Mouse (Mus musculus) left cerebral cortex, adult 2 months (tissue): Measurements from ENCODE around the gene Dlat. TPM values are rescaled to one million over a fixed set of nuclear protein-coding genes. Genes with fewer than 3 reads are reported as not detected.
"Not testable (repeated sequence)": the region's sequence is repeated elsewhere in the genome, so short reads cannot be mapped to it uniquely, and the experiment has no call there.

Experiments used
- DNase-seq, 2 experiments: peaks; one replicate each; pipeline ENCODE4 v3.0.0; 2021 to 2022; ENCODE audit warnings: low spot score in 2 of 2, mixed read lengths in 1 of 2; ENCODE audit errors: extremely low spot score in 1 of 2
- H3K27ac ChIP-seq: fragments of 200-600 bp; 2 replicates; pipeline ENCODE4 v1.8.1; 2022
- H3K4me3 ChIP-seq: fragments of 200-600 bp; 2 replicates; pipeline ENCODE4 v1.8.1; 2022
- CTCF ChIP-seq: fragments of 200-600 bp; IDR thresholded peaks from 2 replicates; pipeline ENCODE4 v1.8.1; 2022; ENCODE audit warnings: antibody characterized with exemption, mild to moderate bottlenecking, moderate library complexity
- intact Hi-C: fragments of 180-260 bp; cut with DNase I; formaldehyde crosslinking; loops from one replicate; pipeline ENCODE4 v1.15.1; 2025
- total RNA-seq, 2 experiments: library from RNA; stranded (reverse); gene quantifications; 2 replicates each; pipeline ENCODE4 v1.2.3; 2021

Dlat gene
- total RNA-seq, 2 experiments from 2014 or later = 110 to 119 TPM

DNA sequence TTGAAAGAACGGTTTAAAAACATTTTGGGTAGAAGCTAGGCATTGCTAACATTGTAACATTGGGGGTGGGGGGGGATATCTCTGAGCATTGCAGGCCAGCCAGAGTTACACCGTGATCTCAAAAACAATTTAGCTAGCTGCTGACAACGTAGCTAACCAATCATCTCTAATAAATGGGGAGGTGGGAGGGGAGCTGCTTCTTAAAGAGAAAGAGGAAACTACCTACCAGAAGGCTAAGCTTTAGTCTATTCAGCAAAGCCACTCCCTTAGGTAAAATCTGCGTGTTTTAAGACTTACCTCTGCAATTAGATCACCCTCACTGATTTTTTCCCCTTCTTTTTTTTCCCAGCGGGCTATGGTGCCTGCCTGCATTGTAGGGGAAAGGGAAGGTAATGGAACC is 1.2 kb downstream of the Dlat start:
- intact Hi-C loops = loop anchor here (5.0 to 10.0 kb wide), 2 partner anchors 109 to 214 kb away; partner anchors contain the start of gene Fdxacb1
- Histone ChIP-seq H3K27ac (no peak overlapping the region; the same call in 1 of the 2 replicates), H3K4me3 (peak overlapping the region; percentile 92)
- no peak for DNase-seq
- no peak for TF ChIP-seq CTCF

DNA sequence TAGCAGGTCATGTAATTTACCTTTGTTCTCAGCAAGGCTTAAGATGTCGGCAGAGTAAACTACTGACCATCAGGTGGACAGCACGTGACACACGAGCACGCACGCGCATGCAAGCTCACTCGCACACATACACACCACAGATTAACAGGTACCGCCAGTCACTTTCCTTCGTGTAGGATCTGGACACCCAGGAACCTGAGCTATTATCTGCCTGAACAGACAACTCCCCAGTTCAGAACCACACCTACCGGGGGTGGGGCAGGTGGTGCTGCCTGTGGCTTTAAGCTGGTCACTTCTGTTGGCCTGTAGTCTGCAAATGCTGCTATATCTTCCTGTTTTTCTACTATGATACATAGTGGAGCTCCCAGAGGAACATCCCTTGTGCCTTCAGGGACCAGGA is 9.1 kb downstream of the Dlat start:
- no peak for TF ChIP-seq CTCF
- no peak for DNase-seq
- Histone ChIP-seq H3K27ac (no peak overlapping the region), H3K4me3 (no peak overlapping the region)
- intact Hi-C loops = loop anchor here (10.0 kb wide), 1 partner anchor 206 kb away; no protein-coding TSS in a partner anchor

DNA sequence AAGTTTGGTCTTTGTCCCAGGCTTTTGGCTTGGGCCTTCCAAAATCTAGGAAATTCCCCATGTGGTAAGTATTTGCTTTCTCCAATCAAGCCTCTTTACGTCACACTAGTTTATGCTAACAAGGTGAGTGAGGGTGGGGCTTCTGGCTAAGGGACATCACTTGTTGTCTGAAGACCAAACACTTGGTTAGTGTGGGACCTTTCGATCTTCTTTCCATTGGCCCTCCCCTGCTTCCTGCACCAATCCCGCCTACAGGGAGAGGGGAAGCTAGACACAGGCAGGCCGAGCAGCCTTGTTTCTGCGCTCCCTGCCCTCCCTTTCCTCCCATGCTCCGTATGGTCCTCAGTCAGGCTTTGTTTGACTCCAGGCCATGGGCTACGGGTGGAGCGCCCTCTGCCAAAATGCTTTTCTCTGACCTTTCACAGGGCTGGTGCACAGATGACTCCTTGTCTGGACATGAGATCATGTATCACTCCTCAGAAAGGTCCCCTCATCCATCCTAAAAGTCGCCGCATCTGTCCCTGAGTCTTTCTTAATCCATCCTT is 12.7 kb downstream of the Dlat start:
- Histone ChIP-seq H3K27ac (no peak overlapping the region), H3K4me3 (no peak overlapping the region)
- intact Hi-C loops = no loop called here
- no peak for TF ChIP-seq CTCF
- no peak for DNase-seq

DNA sequence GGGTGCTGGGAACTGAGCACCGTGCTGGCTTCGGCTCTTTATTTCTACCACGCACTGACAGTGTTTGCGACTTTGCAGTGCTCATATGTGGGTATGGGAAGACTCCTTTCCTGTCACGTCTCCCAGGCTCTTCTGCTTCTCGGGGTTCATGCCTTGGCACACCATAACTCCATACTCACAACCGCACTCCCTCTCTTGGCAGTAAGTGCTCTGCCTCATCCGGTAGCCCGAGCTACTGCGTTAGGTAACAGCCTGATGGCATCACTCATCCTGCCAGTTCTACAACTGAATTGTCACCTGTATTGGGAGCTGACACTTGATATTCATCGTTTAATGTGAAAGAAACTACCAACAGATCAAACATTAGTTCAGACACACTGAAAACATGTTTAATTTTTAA is 25.3 kb downstream of the Dlat start:
- TF ChIP-seq CTCF = no peak
- Histone ChIP-seq H3K27ac (no peak overlapping the region), H3K4me3 (no peak overlapping the region)
- intact Hi-C loops = no loop called here
- DNase-seq = no peak

DNA sequence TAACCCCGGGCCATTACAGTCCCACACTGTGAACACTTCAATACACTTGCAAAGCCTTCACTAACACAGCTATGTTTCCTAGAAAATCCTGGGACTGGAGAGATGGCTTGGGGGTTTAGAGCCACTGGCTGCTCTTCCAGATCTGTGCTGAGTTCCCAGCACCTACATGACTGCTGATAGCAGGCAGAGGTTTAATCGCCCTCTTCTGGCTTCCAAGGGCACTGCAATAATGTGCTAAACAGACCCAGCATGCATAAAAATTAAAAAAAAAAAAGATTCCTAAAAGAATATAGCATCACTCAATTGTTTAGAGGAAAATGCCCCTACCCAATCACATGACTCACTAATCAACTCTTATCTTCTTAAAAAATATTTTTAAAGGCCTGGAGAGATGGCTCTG is 26.5 kb downstream of the Dlat start:
- TF ChIP-seq CTCF = peak; percentile 33
- H3K4me3 ChIP-seq = no peak overlapping the region
- intact Hi-C loops = no loop called here
- DNase-seq = no peak
- no peak overlapping the region for H3K27ac ChIP-seq

DNA sequence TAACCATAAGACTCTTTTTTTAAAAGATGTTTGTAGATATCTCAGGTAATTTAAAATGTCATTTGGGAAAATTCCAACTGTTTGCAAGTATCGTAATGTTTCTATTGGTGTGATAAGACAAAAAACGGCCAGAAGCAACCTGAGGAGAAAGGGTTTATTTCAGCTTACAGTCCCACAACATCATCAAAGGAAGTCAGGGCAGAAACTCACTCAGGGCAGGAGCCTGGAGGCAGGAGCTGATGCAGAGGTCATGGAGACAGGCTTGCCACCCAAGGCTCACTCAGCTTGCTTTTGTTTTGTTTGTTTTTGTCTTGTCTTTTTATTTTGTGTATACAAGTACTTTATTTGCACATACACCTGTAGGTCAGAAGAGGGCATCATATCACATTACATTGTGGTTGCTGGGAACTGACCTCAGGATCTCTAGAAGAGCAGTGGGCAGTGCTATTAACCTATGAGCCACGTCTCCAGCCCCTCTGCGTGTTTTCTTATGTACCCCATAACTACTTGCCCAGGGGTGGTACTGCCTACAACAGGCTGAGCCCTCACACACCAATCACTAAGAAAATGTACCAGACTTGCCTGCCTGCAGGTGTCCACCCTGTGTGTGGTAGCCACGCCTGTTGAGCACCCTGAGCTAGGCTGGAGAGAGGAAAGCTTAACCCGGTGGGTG is 27.4 kb downstream of the Dlat start:
- H3K27ac ChIP-seq = no peak overlapping the region
- intact Hi-C loops = no loop called here
- no peak for DNase-seq
- TF ChIP-seq CTCF = no peak
- H3K4me3 ChIP-seq = no peak overlapping the region

DNA sequence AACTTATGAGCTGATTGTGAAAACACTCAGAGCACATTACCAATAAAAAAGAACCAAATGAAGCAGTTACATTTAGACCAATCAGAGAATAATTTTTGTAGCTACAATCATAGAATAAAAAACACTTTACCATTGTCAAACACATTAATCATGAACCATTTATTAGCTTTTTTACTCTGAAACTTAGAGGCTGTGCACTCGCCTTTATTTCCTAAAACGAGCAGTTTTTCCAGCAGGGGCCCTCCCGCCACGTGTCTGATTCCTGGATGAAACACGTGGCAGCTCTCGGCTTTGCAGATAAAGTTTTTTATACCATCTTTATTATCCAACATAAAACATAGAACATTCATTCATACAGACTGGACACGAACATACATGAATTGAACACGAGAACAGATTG is 28.7 kb downstream of the Dlat start:
- H3K4me3 ChIP-seq, H3K27ac ChIP-seq, intact Hi-C loops, DNase-seq: not testable (repeated sequence)

DNA sequence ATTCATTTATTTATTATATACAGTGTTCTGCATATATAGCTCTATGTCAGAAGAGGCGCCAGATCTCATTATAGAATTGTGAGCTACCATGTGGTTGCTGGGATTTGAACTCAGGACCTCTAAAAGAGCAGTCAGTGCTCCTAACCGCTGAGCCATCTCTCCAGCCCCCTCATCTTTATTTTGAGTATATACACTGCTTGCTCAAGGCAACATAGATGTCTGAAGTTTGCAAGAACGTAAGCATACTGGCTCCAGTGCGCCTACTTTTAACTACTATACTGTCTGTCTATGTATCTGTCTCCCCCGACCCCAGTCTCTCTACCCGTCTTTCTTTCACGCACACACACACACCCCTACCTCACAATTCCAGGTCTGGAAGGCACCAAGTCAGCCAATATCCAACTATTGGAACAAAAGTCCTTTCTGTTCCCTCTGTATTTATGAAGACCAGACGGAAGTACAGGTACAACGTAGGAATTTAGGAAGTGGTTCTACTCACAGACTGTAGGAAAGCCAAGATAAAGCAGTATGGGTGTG is 41.7 kb downstream of the Dlat start:
- no peak for DNase-seq
- Histone ChIP-seq H3K4me3 (peak overlapping the region; percentile 71), H3K27ac (peak overlapping the region; percentile 99)
- no peak for TF ChIP-seq CTCF
- intact Hi-C loops = loop anchor here (5.0 kb wide), 1 partner anchor 149 kb away; the partner anchor contains the start of gene Fdxacb1

DNA sequence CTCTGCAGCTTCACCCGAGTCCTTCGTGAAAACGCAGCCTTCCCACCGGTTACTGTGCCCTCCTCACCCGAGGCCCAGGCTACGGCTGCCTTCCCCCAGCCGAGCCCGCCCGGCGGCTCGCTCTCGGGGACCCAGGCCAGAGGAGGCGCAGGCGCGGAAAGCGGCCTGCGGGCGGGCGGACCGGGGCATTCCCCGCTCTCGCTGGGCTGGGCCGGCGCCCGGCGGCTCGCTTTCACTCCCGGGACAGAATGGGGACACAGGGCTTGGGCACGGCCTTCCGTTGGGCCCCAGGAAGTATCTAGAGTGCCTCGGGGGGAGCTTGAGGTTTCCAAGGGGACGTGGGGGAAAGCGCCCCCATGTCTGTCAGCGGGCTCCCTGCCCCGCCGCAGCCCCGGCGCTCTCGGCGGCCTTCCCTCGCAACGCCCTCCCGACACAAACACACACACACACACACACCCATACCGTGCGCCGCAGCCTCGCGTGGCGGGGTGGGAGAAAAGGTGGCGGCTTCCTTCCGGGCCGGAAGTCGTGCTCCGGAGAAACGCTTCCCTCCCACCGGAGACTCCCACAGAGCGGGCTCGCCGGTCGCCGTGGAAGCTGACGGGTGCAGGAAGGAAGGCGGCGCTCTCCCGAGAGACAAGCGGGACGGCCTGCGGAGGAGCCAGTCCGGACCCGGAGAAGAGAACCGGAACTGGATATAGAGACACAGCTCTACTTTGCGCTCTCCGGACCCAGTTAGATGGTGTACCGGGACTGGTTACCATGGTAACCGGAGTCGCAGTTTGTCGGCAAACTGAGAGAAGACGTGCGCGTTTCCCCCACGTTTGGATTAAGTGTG is 42.6 kb downstream of the Dlat start, which contains the start of the genes Pih1d2 and Nkapd1:
TSS of gene Pih1d2 (plus strand) at position 556 of the 838 bp plus-strand sequence.
TSS of gene Nkapd1 (minus strand) at position 699 of the 838 bp plus-strand sequence.
- peak; percentile 85 to 86 for DNase-seq
- intact Hi-C loops = loop anchor here (5.0 kb wide), 1 partner anchor 150 kb away; the partner anchor contains the start of gene Fdxacb1
- no peak for TF ChIP-seq CTCF
- Histone ChIP-seq H3K27ac (peak within 1 kb of the TSS; percentile 99), H3K4me3 (peak within 1 kb of the TSS; percentile 71)

DNA sequence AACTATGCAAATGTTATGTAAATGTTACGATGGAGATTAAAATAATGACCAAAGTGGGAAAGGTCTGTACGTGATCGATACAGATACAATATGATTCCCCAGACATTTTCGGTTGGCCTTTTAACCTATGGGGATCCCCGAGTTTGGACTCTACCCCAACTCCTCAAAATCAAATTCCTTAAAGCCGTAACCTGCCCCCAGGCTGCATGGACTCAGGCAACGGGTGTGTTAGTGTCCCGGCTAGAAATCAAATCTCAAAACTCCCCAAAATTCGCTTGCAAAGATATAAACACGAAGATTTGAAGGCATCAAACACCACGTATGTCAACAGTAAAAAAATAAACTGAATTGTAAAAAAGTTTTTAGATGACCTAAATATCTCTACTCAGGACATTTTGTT is 43.4 kb downstream of the Dlat start:
- TF ChIP-seq CTCF = no peak
- H3K27ac ChIP-seq = peak overlapping the region; percentile 99
- no peak for DNase-seq
- H3K4me3 ChIP-seq = peak overlapping the region; percentile 71
- intact Hi-C loops = loop anchor here (5.0 kb wide), 1 partner anchor 151 kb away; the partner anchor contains the start of gene Fdxacb1

DNA sequence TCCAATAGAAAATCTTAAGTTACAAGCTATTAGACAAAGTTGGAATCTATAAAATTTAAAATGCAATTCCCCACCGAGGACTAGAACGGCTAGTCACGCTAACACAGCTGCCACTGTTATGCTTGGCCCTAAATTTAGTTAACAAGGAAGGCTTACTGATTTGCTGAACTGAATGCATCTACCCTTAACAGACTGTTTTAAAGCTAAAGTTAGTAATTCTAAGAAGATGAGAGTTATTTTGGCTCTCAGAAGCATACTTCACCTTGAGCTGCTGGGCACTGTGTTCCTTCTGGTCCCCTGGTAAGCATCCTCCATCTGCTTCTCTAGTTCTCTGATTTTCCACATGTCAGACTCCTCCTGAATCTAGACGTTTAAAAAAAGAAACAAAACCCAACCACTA is 47.5 kb downstream of the Dlat start:
- Histone ChIP-seq H3K4me3 (no peak overlapping the region), H3K27ac (peak overlapping the region; percentile 47; the same call in 1 of the 2 replicates)
- DNase-seq = no peak
- intact Hi-C loops = no loop called here
- TF ChIP-seq CTCF = no peak
